In genomic region chr12:86890796-86891301, GRCm38 (mm10) we compare ENCODE assay signal across 9 mouse cellular contexts. TPM values are rescaled to one million over a fixed set of nuclear protein-coding genes. Genes with fewer than 3 reads are reported as not detected.
DNase-seq lines count a peak whose midpoint lies in the region; ATAC-seq and TF ChIP-seq lines count a peak whose summit lies in the region.
"Had no signal": no experiment of that assay in that cellular context is flagged by ENCODE, and none has a peak within 500 bp of the region (broad histone marks: within the 10 kb centered on the region; RNA-seq: fewer than 3 reads in every experiment).

No protein-coding gene starts in this region.

- no peaks in the 10 kb centered on the region for H3K36me3 ChIP-seq in E14TG2a.4 (ENCODE audit: insufficient read depth, low read length)
- no peaks in the 10 kb centered on the region for H3K36me3 ChIP-seq in forebrain, embryonic 16.5 days (ENCODE audit: control insufficient read depth, insufficient read depth)
- no peaks in the 10 kb centered on the region for H3K36me3 ChIP-seq in liver, embryonic 11.5 days (ENCODE audit: control insufficient read depth, insufficient read depth, low read length)
- no peaks in the 10 kb centered on the region for H3K36me3 ChIP-seq in small intestine, adult 2 months (ENCODE audit: control insufficient read depth, insufficient read depth, low read length)
- H3K36me3 ChIP-seq: G1E had no signal

- ATAC-seq in forebrain, embryonic 16.5 days, result no peak
- no peak for ATAC-seq in liver, embryonic 11.5 days (replicated peaks; ENCODE audit: low FRiP score)

- peak overlapping the region; percentile 47 for H3K9ac ChIP-seq in forebrain, embryonic 16.5 days (replicated peaks; ENCODE audit: low read depth, low read length)
- H3K9ac ChIP-seq in liver, embryonic 11.5 days (ENCODE audit: low read depth, low read length), result 0 out of 2 replicates have a peak overlapping the region, but pooled peaks have one; percentile 16

- H3K27ac ChIP-seq in forebrain, embryonic 16.5 days (ENCODE audit: low read length), result peak overlapping the region; percentile 100
- H3K27ac ChIP-seq in liver, embryonic 11.5 days (ENCODE audit: low read depth, low read length), result peak overlapping the region; percentile 11; the same call in 1 of the 2 replicates
- H3K27ac ChIP-seq in small intestine, adult 2 months (ENCODE audit: insufficient read depth, low read depth, low read length), result peak overlapping the region; percentile 100

- peak overlapping the region; percentile 25; the same call in 1 of the 2 replicates for H3K4me2 ChIP-seq in forebrain, embryonic 16.5 days (ENCODE audit: low read length)
- H3K4me2 ChIP-seq in liver, embryonic 11.5 days, result peak overlapping the region; percentile 96

- TF ChIP-seq POLR2A in small intestine, adult 2 months (IDR thresholded peaks at IDR 0.05; ENCODE audit: low read depth, low read length), result no peak

- peak; percentile 57 to 65 for DNase-seq in cerebellum, postnatal 14 days
- DNase-seq in cerebellum, postnatal 4 days (ENCODE audit: low spot score in 2 of 2), result no peak
- DNase-seq in liver, embryonic 11.5 days (ENCODE audit: low spot score), result no peak
- no peak for DNase-seq in layer of hippocampus, postnatal 36 days
- DNase-seq in ovary, postnatal 10 days (ENCODE audit: low spot score), result no peak

- WGBS in forebrain, embryonic 16.5 days, result 26% methylated on average over 8 of the region's 8 CpGs
- whole genome bisulfite sequencing in liver, embryonic 11.5 days, result 44% methylated on average over 8 of the region's 8 CpGs
- 15% methylated on average over 8 of the region's 8 CpGs for WGBS in small intestine, adult 2 months

- no peaks in the 10 kb centered on the region for H3K27me3 ChIP-seq in E14TG2a.4 (ENCODE audit: insufficient read depth, low read length)
- H3K27me3 ChIP-seq in forebrain, embryonic 16.5 days (replicated peaks; ENCODE audit: control insufficient read depth, insufficient read depth, low read length), result no peaks in the 10 kb centered on the region
- H3K27me3 ChIP-seq in liver, embryonic 11.5 days (replicated peaks; ENCODE audit: control insufficient read depth, insufficient read depth, low read length), result 0 out of 2 replicates have a peak, but pooled peaks cover 6% of the 10 kb centered on the region
- H3K27me3 ChIP-seq in small intestine, adult 2 months (ENCODE audit: control insufficient read depth, insufficient read depth, low read length), result no peaks in the 10 kb centered on the region

- TF ChIP-seq CTCF in E14TG2a.4 (conservative IDR thresholded peaks at IDR 0.05; ENCODE audit: low read length), result peak; percentile 35
- TF ChIP-seq CTCF in small intestine, adult 2 months (IDR thresholded peaks at IDR 0.05; ENCODE audit: extremely low read depth, insufficient read length, insufficient replicate concordance, low read depth, low read length), result peak; percentile 10; the same call in 1 of the 2 replicates

- peak overlapping the region; percentile 76 for H3K4me3 ChIP-seq in E14TG2a.4 (replicated peaks; ENCODE audit: low read length)
- no peak overlapping the region for H3K4me3 ChIP-seq in forebrain, embryonic 16.5 days (replicated peaks; ENCODE audit: low read length)
- no peak overlapping the region for H3K4me3 ChIP-seq in liver, embryonic 11.5 days (ENCODE audit: low read depth, low read length)
- H3K4me3 ChIP-seq in small intestine, adult 2 months (ENCODE audit: low read depth, low read length), result peak overlapping the region; percentile 11; the same call in 1 of the 2 replicates

- no peaks in the 10 kb centered on the region for H3K9me3 ChIP-seq in E14TG2a.4 (ENCODE audit: low read length)
- H3K9me3 ChIP-seq in forebrain, embryonic 16.5 days (ENCODE audit: control insufficient read depth, low read length), result no peaks in the 10 kb centered on the region
- H3K9me3 ChIP-seq in liver, embryonic 11.5 days (ENCODE audit: control insufficient read depth, low read length), result no peaks in the 10 kb centered on the region
- H3K9me3 ChIP-seq: G1E had no signal

- H3K4me1 ChIP-seq in E14TG2a.4 (replicated peaks; ENCODE audit: low read depth, low read length), result peaks cover 85% of the 10 kb centered on the region
- H3K4me1 ChIP-seq in forebrain, embryonic 16.5 days (replicated peaks; ENCODE audit: control insufficient read depth, insufficient read depth, low read length), result peaks cover 84% of the 10 kb centered on the region
- peaks cover 72% of the 10 kb centered on the region for H3K4me1 ChIP-seq in liver, embryonic 11.5 days (replicated peaks; ENCODE audit: control insufficient read depth, insufficient read depth, low read length)
- H3K4me1 ChIP-seq in small intestine, adult 2 months (ENCODE audit: control insufficient read depth, insufficient read depth, insufficient read length, low read length), result peaks cover 40% of the 10 kb centered on the region

RNA-seq across cellular contexts. Expression of gene Irf2bpl, which starts 6.3 kb away (rescaled TPM):
- polyA plus RNA-seq in forebrain, embryonic 16.5 days (2015; fragmentation: Nextera tagmentation; extraction: Ambion mirVana), result 67.0 and 74.0 TPM in 2 replicates
- 9.7 and 9.8 TPM in 2 replicates for polyA plus RNA-seq in liver, embryonic 11.5 days (2014; fragmentation: Nextera tagmentation; extraction: Ambion mirVana)
- polyA plus RNA-seq in small intestine, adult 2 months (2012; rRNA removed), result 17.5 and 30.5 TPM in 2 replicates
- total RNA-seq in layer of hippocampus, postnatal 36 days (2021), result 10 to 100 TPM; 68.3 to 69.5 TPM

RNA-seq across cellular contexts. Expression of gene Cipc, which starts 56.0 kb away (rescaled TPM):
- polyA plus RNA-seq in forebrain, embryonic 16.5 days (2015; fragmentation: Nextera tagmentation; extraction: Ambion mirVana), result 61.5 and 62.7 TPM in 2 replicates
- polyA plus RNA-seq in liver, embryonic 11.5 days (2014; fragmentation: Nextera tagmentation; extraction: Ambion mirVana), result 23.8 and 28.1 TPM in 2 replicates
- polyA plus RNA-seq in small intestine, adult 2 months (2012; rRNA removed), result 7.9 and 16.3 TPM in 2 replicates
- 10 to 100 TPM; 66.6 to 72.9 TPM for total RNA-seq in layer of hippocampus, postnatal 36 days (2021)

Comparison
In these comparisons a context has a peak if more than half of its experiments do, and no peak if none do; other contexts are left out.
1. DNase-seq: peak in cerebellum, postnatal 14 days (2 of 2); none in cerebellum, postnatal 4 days (0 of 2), liver, embryonic 11.5 days (single experiment), layer of hippocampus, postnatal 36 days (0 of 2) and ovary, postnatal 10 days (single experiment).
2. H3K4me3 ChIP-seq: peak in E14TG2a.4 (single experiment) and small intestine, adult 2 months (single experiment); none in forebrain, embryonic 16.5 days (single experiment) and liver, embryonic 11.5 days (single experiment).
3. H3K27ac ChIP-seq: peak in every context shown above with its lines; median percentile 100 in forebrain, embryonic 16.5 days; 100 in small intestine, adult 2 months; 11 in liver, embryonic 11.5 days.